Mouse (Mus musculus): ENCODE results near the gene Cdk19. TPM values are rescaled to one million over a fixed set of nuclear protein-coding genes. Genes with fewer than 3 reads are reported as not detected.
A peak's percentile ranks its signal among the peaks of the same experiment; 100 is the strongest.

Gene Cdk19
- polyA plus RNA-seq, 1 experiment = 31.0 TPM

DNA sequence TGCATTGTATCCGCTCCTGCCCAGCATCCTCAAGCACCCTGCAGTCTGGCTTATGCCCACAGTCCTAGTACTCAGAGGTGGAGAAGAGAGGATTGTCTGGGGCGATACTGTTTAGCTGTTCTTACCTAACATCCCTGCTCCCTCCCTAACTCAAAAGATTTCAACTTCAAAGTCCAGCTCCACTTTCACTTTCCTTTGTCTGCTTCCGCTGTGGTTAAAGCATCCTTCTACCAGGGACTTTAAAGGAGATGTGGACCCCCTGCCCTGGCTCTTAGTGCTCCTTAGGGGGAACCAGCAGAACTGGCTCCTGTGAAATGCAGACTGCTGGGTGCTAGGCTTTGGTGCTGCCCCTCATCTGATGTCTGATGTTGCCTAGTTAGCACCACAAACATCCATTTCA, 122.9 kb downstream of the Cdk19 start:
- Histone ChIP-seq H3K36me3 (ENCODE audit: control insufficient read depth, insufficient read depth, low read length) (no peaks in the 10 kb centered on the region), H3K27me3 (ENCODE audit: control insufficient read depth, insufficient read depth, low read length) (no peaks in the 10 kb centered on the region), H3K4me3 (ENCODE audit: control insufficient read depth, insufficient read depth, low read length) (no peak overlapping the region), H3K4me1 (replicated peaks; ENCODE audit: control insufficient read depth, insufficient read depth, low read length) (peaks cover 13% of the 10 kb centered on the region), H3K27ac (ENCODE audit: control insufficient read depth, insufficient read depth, low read length) (peak overlapping the region; percentile 60)
- TF ChIP-seq POLR2A (IDR thresholded peaks at IDR 0.05; ENCODE audit: control insufficient read depth, extremely low read depth, insufficient read depth, low read length, poor library complexity) = no peak
- TF ChIP-seq CTCF (IDR thresholded peaks at IDR 0.05; ENCODE audit: borderline replicate concordance, control insufficient read depth, extremely low read depth, insufficient read depth, low read length, poor library complexity) = no peak
- WGBS = 5% methylated on average over 3 of the region's 3 CpGs
- DNase-seq = peak; percentile 38

DNA sequence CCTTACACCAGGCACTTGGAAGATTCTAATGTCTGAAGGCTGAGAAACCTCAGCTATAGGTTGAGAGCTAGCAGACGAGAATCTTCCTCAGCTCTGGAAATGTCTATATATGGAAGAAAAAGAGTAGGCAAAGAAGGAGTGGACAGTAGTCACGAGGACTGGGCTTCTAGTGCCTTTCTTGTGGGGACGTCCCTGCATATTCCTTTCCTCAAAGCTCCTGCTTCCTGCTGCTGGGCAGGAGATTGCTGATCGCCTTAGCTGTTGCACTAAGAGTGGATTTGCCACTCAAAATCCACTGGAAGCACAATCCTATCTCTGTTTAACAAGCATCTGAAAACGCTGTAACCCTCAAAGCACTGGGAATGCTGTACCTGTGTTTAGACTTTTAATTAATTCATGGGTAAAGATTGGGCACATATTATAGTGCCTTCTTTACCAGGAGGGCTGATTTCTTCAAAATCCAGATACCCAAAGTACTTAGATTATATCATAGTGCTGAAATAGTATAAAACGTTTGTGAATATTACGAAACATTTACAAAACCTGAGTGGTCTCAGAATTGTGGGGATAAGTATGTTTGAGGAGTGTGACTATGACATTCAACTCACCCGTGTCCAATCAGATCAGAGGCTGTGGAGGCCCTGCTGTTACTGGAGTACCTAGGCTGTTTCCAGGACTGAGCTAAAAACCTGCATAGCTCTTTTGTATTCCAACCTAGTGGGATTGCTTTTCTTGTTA, 128.0 kb downstream of the Cdk19 start:
- H3K27ac ChIP-seq (ENCODE audit: control insufficient read depth, insufficient read depth, low read length) = no peak overlapping the region

DNA sequence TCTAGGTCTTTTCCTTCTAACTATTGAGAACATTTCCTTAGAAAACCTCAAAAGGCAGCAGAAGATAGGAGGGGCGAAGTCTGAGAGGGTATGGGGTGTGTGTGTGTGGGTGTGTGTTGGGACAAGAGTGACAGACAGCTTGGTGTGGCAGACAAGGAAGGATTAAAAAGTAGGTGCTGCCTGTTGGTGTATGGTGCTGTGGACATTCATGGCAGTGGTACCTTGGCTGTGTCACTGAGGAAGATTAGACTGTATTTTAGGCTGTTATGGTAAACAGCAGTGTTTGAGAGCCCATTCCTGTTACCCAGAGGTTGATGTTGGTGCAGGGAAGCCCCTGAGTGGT, 128.5 kb downstream of the Cdk19 start:
- WGBS = 79% methylated on average over 1 of the region's 1 CpGs
- no peak for DNase-seq
- Histone ChIP-seq H3K27me3 (ENCODE audit: control insufficient read depth, insufficient read depth, low read length) (no peaks in the 10 kb centered on the region), H3K27ac (ENCODE audit: control insufficient read depth, insufficient read depth, low read length) (no peak overlapping the region), H3K36me3 (ENCODE audit: control insufficient read depth, insufficient read depth, low read length) (peaks cover 4% of the 10 kb centered on the region; the same call in 1 of the 2 replicates), H3K4me1 (replicated peaks; ENCODE audit: control insufficient read depth, insufficient read depth, low read length) (peaks cover 5% of the 10 kb centered on the region), H3K4me3 (ENCODE audit: control insufficient read depth, insufficient read depth, low read length) (no peak overlapping the region)
- TF ChIP-seq POLR2A (IDR thresholded peaks at IDR 0.05; ENCODE audit: control insufficient read depth, extremely low read depth, insufficient read depth, low read length, poor library complexity) = no peak
- TF ChIP-seq CTCF (IDR thresholded peaks at IDR 0.05; ENCODE audit: borderline replicate concordance, control insufficient read depth, extremely low read depth, insufficient read depth, low read length, poor library complexity) = no peak

More for the DNA sequence above, 128.0 kb downstream of the Cdk19 start:
- no peak overlapping the region for H3K4me3 ChIP-seq (ENCODE audit: control insufficient read depth, insufficient read depth, low read length)
- WGBS = 88% methylated on average over 8 of the region's 8 CpGs
- DNase-seq = no peak
- no peaks in the 10 kb centered on the region for H3K27me3 ChIP-seq (ENCODE audit: control insufficient read depth, insufficient read depth, low read length)
- TF ChIP-seq CTCF (IDR thresholded peaks at IDR 0.05; ENCODE audit: borderline replicate concordance, control insufficient read depth, extremely low read depth, insufficient read depth, low read length, poor library complexity) (no peak), POLR2A (IDR thresholded peaks at IDR 0.05; ENCODE audit: control insufficient read depth, extremely low read depth, insufficient read depth, low read length, poor library complexity) (no peak)
- H3K4me1 ChIP-seq (replicated peaks; ENCODE audit: control insufficient read depth, insufficient read depth, low read length) = peaks cover 7% of the 10 kb centered on the region
- peaks cover 4% of the 10 kb centered on the region; the same call in 1 of the 2 replicates for H3K36me3 ChIP-seq (ENCODE audit: control insufficient read depth, insufficient read depth, low read length)

DNA sequence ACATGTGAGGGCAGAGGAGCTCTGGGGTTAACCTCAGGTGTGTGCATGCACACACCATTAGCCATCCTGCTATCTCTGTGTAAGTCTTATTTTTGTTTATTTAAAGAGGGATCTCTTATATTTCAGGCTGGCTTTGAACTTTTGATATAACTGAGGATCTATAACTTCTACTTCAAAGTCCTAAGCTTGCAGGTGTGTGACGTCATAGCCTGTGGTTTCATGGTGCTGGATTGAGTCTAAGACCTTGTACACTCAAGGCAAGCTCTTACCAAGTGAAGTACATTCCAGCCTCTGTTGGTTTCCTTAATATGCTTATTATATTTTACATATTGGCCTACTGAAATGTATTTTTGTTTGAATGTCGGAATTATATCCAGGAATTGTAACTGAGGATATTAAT, 129.8 kb downstream of the Cdk19 start:
- Histone ChIP-seq H3K36me3 (ENCODE audit: control insufficient read depth, insufficient read depth, low read length) (peaks cover 4% of the 10 kb centered on the region; the same call in 1 of the 2 replicates), H3K27ac (ENCODE audit: control insufficient read depth, insufficient read depth, low read length) (no peak overlapping the region), H3K4me1 (replicated peaks; ENCODE audit: control insufficient read depth, insufficient read depth, low read length) (peaks cover 5% of the 10 kb centered on the region), H3K4me3 (ENCODE audit: control insufficient read depth, insufficient read depth, low read length) (no peak overlapping the region), H3K27me3 (ENCODE audit: control insufficient read depth, insufficient read depth, low read length) (no peaks in the 10 kb centered on the region)
- DNase-seq = peak; percentile 27
- TF ChIP-seq CTCF (IDR thresholded peaks at IDR 0.05; ENCODE audit: borderline replicate concordance, control insufficient read depth, extremely low read depth, insufficient read depth, low read length, poor library complexity) (no peak), POLR2A (IDR thresholded peaks at IDR 0.05; ENCODE audit: control insufficient read depth, extremely low read depth, insufficient read depth, low read length, poor library complexity) (no peak)
- 56% methylated on average over 2 of the region's 2 CpGs for WGBS

DNA sequence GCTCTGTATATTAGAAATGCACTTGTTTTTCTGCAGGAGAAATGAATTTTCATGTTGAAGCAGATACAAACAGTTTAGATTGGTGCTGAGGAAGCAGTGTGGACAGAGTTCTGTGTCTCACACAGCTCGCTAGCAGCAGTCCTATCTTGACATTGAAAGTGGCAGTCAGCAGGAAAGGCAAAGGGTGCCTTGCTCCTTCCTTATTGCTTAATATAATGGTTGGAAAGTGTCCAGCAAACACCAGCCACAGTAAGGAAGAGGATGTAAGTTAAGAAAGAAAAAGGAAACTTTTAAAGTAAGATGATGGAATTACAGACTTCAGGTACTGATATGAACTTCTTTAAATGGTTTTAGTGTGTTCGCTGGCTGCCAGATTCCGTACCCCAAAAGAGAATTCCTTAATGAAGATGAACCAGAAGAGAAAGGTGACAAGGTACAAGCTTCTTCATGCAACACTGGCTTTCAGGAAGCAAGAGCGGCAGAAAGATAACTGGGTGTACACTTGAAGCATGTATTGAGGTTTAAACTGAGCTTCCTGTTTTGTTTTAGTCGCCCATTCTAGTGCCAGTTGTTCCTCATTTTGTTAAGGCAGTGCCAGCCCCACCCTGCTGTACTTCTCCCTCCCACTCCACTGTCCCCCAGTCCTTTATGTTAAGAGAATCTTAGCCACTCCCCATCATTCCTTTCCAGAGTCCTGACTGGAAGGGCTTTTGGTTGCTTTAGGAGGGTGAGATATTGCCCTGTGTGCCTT, 137.3 kb downstream of the Cdk19 start:
- Histone ChIP-seq H3K27ac (ENCODE audit: control insufficient read depth, insufficient read depth, low read length) (peak overlapping the region; percentile 64), H3K4me3 (ENCODE audit: control insufficient read depth, insufficient read depth, low read length) (no peak overlapping the region), H3K4me1 (replicated peaks; ENCODE audit: control insufficient read depth, insufficient read depth, low read length) (peaks cover 32% of the 10 kb centered on the region), H3K36me3 (ENCODE audit: control insufficient read depth, insufficient read depth, low read length) (no peaks in the 10 kb centered on the region), H3K27me3 (ENCODE audit: control insufficient read depth, insufficient read depth, low read length) (no peaks in the 10 kb centered on the region)
- DNase-seq = no peak
- 18% methylated on average over 5 of the region's 5 CpGs for WGBS
- TF ChIP-seq CTCF (IDR thresholded peaks at IDR 0.05; ENCODE audit: borderline replicate concordance, control insufficient read depth, extremely low read depth, insufficient read depth, low read length, poor library complexity) (no peak), POLR2A (IDR thresholded peaks at IDR 0.05; ENCODE audit: control insufficient read depth, extremely low read depth, insufficient read depth, low read length, poor library complexity) (no peak)

DNA sequence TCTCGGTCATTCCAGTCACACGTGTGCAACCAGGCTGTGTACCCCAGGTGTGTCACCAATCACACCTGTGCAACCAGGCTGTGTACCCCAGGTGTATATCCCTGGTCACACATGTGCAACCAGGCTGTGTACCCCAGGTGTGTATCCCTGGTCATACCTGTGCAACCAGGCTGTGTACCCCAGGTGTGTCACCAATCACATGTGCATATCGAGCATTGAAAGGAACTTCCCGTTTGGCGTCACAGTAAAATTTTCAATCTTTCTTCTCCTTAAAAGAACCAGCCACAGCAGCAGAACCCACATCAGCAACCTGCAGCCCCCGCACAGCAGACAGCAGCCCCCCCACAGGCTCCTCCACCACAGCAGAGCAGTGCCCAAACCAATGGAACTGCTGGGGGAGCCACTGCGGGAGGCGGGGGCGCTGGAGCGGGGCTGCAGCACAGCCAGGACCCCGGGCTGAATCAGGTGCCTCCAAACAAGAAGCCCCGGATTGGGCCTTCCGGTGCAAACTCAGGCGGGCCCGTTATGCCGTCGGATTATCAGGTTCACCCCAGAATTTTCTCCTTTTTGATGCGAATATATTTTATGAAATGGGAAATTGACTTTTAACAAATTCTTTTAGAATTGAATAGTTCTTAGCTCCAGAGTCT, 138.2 kb downstream of the Cdk19 start:
- 76% methylated on average over 18 of the region's 18 CpGs for WGBS
- Histone ChIP-seq H3K27ac (ENCODE audit: control insufficient read depth, insufficient read depth, low read length) (peak overlapping the region; percentile 64; the same call in 1 of the 2 replicates), H3K4me3 (ENCODE audit: control insufficient read depth, insufficient read depth, low read length) (no peak overlapping the region), H3K27me3 (ENCODE audit: control insufficient read depth, insufficient read depth, low read length) (no peaks in the 10 kb centered on the region), H3K4me1 (replicated peaks; ENCODE audit: control insufficient read depth, insufficient read depth, low read length) (peaks cover 32% of the 10 kb centered on the region), H3K36me3 (ENCODE audit: control insufficient read depth, insufficient read depth, low read length) (no peaks in the 10 kb centered on the region)
- no peak for DNase-seq
- TF ChIP-seq POLR2A (IDR thresholded peaks at IDR 0.05; ENCODE audit: control insufficient read depth, extremely low read depth, insufficient read depth, low read length, poor library complexity) (no peak), CTCF (IDR thresholded peaks at IDR 0.05; ENCODE audit: borderline replicate concordance, control insufficient read depth, extremely low read depth, insufficient read depth, low read length, poor library complexity) (no peak)

Data from thymus, adult 2 months (tissue).